Mouse (Mus musculus) spleen, postnatal 36 days (tissue): ENCODE results near the gene Tnnt2.

Experiments
- DNase-seq, 2 experiments: peaks; one replicate each; pipeline ENCODE4 v3.0.0; 2022; ENCODE audit warnings: low spot score in 2 of 2, mixed read lengths in 1 of 2

The Tnnt2 gene

DNA sequence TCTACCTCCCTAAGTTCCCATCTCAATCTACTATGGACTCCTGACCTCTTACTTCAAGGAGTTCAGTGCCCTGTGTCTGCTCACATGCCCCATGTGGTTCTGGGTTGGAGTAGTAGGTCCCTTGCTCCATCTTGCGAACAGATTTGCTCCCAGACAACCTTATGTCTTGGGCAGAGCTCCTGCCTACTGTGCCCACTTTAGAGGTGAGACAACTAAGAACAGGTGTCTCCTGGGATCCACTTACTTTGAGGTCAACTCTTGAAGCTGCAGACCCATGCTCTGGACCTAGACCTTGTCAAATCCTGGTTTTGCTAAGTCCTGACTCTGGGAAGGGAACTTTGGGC, 19.2 kb downstream of the Tnnt2 start:
- DNase-seq, result no peak

DNA sequence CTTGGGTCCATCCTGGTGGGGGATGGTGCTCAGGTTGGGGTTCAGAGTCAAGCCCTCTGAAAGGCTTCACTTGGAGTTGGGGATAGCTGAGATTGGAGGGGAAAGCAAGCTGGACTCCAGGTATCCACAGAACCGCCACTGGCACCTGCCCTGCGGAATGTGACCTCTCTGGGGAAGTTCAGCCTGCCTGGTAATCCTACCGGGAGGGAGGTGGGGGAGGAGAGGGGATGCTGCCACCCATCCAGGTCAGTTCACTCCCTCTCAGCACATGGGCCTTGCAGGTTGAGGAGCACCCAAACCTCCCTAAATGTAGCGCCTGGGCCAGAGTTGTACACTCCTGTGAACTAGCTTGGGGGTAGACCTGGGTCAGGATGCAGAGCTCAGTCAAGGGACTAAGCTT, 19.9 kb downstream of the Tnnt2 start:
- no peak for DNase-seq

- no peak for DNase-seq
Measured at GRCm38 (mm10) chr1:135857137-135857775, 21.1 kb downstream of the Tnnt2 start.

- DNase-seq, result no peak
Measured at GRCm38 (mm10) chr1:135858533-135858932, 22.4 kb downstream of the Tnnt2 start.

DNA sequence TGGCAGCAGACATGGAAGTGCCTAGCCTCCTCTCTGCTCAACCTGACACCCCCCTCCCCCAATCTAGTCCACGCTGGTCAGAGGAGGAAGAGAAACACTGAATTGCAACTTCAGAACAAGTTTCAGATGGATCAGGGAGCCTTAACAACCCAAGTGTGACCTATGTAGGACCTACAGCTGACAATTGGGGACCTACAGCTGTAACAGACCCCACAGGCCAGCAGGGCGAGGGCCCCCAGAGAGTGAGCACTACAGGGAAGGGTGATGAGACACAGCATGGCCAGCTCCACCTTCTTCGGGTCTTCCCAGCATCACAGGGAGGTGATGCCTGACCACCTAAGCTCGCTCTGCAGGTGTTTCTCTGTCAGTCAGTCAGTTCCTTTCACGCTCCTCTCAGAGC, 24.9 kb downstream of the Tnnt2 start:
- no peak for DNase-seq

- no peak for DNase-seq
Measured at GRCm38 (mm10) chr1:135861980-135862552, 25.9 kb downstream of the Tnnt2 start.

GRCm38 (mm10) chr1:135862561-135862960, 26.4 kb downstream of the Tnnt2 start:
- DNase-seq, result no peak

DNA sequence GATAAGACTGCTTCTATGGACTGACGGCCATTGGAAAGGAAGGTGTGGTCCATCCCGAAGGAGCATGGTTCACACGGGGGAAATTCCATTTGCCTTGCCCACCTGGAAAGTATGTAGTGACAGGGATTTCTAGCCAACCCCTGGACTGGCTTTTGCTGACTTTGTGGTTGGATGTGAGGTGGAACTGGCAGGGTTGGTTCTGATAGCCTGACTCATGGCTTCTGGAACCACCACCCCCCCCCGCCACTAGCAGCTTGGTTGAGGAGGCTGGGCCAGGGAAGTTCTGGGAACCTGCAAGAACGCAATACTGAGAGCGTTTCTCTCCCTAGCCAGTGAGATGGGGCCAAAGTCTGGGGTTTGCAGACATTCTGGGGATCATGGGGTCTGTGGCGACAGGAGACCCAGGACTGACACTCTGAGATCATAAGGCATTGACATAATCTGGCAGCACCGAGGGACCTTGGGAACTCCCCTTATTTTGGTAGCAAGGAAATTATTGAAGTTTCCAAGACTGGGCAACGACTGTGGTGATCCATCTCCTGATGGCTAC, 27.7 kb downstream of the Tnnt2 start:
- no peak for DNase-seq

GRCm38 (mm10) chr1:135864830-135865229, 28.7 kb downstream of the Tnnt2 start:
- no peak for DNase-seq

DNA sequence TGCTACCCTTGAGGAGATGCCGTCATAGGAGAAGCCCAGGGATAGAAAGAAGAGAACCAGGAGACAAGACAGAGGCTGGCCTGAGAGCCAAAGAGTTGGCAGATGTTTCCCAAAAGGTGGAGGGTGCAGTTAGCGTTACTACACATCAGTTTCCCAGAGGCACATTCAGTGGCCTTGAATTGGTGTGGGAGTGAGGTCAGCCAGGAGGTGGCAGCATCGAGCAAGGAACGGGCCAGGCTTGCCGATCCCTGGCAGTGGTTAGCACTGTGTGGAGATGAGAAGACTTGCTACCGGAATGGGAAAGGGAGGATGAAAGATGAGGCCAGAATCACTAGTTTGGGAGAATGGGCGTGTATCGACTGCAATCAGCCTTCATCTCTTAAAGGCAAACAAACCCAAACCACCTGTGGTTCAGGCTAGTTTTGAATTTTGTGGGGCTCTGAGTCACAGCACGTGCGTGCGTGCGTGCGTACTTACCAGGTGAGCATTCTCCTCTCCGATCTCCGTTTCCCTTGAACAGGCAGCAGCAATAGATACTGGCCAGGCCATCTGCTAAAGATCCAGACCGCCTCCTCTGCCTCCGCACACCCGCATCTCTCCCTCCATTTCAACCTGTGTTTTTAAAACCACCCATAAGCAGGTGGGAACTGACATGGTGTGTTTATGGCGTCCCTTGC, 29.5 kb downstream of the Tnnt2 start:
- peak; percentile 42 to 46 for DNase-seq

- no peak for DNase-seq
Measured at GRCm38 (mm10) chr1:135868570-135868969, 32.4 kb downstream of the Tnnt2 start.

DNA sequence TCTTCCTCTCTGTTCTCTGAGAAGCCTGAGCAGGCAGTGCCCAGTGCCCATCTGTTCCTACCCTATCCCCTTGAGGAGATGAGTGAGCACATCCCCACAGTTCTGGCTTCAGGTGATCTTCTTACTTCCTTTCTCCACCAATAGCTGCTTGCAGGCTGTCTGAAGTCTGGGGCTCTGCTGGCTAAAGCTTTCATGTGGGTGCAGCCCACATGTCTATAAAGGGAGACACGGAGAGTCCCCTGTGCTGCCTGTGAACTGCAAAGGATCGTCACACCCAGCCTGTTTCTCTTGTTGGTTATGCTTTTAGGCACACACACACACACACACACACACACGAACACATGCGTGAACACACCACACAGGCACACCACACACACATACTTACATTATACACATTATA, 36.8 kb downstream of the Tnnt2 start:
- no peak for DNase-seq

DNA sequence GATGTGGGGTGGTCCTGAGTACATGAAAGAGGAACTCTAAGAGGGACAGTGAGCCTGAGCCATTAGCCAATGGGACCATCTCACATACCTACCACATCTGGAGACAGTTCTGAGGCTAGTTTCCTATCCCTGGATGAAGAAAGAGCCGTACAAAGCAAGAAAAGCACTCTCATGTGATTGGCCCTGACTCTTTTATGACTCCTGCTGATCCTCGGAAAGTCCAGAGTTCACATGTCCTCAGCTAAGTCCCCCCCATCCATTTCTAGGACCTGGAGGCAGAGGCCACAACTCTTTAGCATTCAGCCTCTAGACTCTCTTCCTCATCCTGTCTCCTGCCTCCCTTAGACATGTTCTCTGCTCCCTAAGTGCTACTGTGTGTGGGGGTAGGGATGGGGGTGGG, 41.1 kb downstream of the Tnnt2 start:
- no peak for DNase-seq

- peak; percentile 18 to 30 for DNase-seq
Measured at GRCm38 (mm10) chr1:135882385-135883109, 46.4 kb downstream of the Tnnt2 start.

DNA sequence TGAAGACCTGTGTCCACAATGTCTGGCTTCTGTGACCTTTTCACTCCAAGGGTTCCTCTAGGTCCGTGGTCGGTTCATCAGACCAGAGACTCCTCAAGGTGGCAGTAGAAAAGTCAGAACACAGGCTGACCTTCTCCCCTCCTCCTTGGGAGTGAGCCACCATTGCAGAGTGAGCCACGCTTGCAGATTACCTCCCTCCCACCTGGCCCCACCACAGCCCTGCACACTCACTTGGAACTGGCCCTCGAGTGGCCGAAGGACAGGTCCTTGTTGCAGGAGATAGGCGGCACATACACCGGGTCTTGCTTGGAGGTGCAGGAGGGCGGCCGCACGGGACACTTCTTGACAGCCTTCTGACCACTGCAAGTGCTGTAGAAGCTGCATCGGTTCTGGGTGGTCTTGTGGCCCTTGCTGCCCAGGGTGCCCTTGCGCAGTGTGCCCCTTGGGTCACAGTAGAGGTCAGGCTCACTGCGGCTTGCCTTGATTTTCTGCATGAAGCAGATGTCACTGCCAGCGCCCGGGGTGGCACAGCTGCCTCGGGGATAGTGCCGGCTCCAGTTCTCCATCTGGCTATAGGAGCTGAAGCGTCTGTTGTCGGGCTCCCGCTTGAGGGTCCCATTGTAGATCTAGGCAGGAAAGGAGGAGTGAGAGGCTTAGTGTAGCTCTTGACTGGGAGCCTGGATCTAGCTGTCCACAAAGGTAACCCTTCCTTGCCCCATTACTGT, 53.5 kb downstream of the Tnnt2 start:
- no peak for DNase-seq

DNA sequence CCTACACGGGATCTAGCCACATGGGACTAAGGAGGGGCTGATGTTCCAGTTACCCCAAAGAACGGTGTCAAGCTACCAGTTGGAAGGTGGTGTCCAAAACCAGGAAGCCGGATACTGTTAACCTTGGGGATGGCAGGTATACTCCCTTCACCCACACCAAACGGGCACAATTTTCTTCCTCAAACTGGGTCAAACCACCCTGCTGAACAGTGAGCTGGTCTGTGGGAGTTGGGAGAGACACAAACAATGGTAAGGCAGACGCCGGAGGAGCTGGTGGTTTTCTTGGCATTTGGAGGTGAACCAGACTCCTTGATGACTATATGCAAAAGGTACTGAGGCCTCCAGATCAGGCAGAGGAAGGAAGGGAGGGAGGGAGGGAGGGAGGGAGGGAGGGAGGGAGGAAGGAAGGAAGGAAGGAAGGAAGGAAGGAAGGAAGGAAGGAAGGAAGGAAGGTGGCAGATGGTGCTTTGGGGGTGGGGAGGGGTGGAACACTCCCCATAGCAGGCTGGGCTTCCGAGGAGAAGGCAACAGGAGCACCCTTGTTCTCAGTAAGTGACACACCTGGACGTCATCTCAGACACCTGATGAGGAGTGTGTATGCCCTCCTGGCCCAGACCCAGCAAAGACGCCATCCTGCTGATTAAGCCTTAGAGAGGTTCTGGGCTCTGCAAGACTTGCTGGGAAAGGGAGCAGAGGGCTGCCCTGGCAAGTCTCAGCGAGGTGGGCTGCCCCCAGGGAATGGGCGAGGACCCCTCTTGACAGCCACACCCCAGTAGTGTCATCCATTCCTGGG, 55.5 kb downstream of the Tnnt2 start:
- no peak for DNase-seq

DNA sequence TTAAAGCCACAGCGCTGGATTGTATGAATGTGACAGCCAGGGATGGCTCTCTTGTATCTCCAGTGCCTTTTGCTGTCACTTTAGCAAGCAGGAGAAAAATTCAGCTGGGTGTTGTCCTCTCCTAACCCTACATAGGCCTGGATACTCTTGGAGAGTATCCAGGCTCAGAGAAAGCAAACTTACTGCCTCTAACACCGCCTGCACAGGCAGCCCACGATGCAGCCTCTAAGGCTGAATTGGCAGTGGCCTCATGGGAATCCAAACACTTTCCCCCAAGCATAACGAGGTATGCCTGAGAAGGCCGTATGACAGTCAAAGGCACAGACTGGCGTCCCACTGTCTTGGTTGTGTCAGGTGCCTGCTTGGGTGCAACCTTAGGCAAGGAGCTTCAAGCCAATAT, 56.1 kb downstream of the Tnnt2 start:
- DNase-seq, result no peak

DNA sequence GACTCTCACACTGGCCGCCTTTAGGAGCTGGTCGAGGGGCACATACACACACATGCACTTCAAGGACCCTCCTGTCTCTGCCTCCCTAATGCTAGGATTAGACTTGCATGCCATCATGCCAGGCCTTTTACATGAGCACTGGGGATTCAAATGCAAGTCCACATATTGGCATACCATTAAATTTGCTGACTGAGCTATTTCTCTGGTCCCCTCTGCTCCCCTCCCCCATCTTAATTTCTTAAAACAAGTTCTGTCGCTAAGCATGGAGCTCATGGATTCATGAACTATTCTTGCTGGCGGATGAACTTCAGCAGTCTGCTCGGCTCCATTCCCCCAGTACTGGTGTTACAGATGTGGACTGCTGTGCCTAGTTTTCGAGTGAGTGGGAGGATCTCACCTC, 56.6 kb downstream of the Tnnt2 start:
- no peak for DNase-seq

DNA sequence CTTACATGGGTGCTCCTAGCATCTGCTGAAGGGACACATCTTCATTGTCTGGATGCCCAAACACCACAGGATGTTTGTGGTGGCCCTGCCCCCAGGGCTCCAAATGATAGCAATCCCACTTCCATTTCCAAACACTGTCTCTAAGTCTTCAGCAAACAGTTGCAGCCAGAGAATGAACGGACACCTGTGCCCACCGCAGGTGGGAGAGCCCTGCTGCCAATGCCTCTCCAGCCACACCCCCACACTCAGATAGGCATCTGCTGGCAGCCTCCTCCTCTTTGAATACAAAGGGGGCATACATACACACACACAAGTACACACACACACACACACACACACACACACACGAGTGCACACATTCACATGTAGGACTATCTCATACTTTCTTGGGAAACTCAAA, 57.2 kb downstream of the Tnnt2 start:
- no peak for DNase-seq

DNA sequence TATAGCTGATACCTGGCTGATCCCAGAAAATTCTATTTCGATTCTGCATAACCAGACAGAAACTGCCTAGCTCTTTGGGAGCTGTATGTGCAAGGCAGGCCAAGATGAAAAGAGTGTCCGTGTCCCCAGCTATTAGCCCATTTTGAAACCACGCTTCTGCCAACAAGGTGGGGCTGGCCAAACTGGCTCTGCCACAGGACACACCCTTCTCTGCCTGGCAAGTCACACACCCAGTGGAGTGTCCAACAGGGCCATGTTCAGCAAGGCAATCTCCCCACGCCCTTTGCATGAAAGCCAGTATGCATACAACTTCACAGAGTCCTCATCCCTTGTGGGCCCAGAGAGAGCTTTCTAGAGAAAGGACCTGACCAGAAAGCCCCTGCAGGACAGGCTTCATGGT, 59.2 kb downstream of the Tnnt2 start:
- peak in 1 of 2 experiments; percentile 4 for DNase-seq

DNA sequence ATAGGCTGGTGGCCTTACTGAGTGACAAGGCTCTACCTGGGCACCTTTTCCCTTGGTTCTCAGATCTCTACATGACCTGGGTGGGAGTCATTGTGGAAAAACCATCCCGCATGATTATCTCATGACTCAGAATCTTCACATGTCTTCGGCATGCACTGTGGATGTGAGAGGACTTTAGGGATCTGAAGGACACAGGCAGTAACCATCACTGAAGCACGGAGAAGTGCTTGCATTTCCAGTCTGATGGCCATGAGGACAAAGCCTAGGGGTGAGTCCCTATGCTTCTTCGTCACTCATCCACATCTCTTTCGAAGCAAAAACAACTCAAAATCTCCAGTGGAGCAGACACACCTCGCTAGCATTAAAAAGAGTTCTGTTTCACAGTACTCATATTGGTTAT, 63.1 kb downstream of the Tnnt2 start:
- no peak for DNase-seq
